Mouse (Mus musculus): ENCODE measurements around the gene Gtf2h1. TPM values are rescaled to one million over a fixed set of nuclear protein-coding genes. Genes with fewer than 3 reads are reported as not detected.
"Not testable (repeated sequence)": the region's sequence is repeated elsewhere in the genome, so short reads cannot be mapped to it uniquely, and the experiment has no call there.

The Gtf2h1 gene
- 10 to 100 TPM; 22.6 to 22.7 TPM for total RNA-seq (2021)

DNA sequence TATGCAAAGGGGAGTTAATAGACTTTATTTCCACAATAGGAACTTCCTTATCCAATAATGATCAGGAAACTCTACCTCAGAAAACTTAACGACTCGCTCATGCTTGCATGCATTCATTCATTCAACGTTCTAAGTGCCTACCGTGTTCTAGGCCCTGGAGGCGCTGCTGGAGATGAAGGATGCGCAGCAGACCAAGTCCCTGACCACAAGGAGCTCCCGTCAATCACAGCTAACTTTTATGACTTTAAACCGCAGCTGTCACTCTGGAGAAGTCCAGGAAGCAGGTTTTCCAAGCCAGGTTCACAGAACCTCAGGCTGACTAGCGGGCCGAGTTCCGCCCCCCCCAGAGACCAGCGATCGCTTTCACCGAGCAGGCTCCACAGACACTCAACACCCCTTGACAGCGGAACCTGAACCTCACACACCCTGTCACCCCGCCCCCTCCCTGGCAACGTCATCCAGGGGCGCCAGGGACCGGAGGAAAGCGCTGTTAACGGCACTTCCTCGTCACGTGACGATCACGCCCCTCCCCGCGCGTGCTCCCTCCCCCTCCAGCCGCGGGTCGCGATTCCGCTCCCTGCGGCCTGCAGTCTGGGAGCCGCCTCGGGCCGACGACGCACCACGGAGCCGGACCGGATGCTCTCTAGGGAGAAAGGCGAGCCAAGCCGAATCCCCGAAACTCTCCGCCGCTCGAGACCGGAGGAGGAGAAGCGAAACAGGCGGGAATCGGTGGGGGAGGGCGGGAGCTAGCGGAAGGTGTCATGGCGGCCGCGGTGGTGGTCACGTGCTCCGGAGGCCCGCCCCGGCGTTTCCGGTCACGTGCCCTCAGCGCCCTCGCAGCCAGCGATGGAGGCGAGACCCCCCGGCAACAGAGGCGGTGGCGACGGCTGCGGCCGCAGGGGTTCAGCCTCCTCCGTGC lies at the start of gene Gtf2h1, which contains the start of gene Hps5:
Gene Gtf2h1 (plus strand): TSS at position 817 of the 919 bp plus-strand sequence.
Gene Hps5 (minus strand): TSS at position 778 of the 919 bp plus-strand sequence.
- DNase-seq, result peak; percentile 97 to 99

DNA sequence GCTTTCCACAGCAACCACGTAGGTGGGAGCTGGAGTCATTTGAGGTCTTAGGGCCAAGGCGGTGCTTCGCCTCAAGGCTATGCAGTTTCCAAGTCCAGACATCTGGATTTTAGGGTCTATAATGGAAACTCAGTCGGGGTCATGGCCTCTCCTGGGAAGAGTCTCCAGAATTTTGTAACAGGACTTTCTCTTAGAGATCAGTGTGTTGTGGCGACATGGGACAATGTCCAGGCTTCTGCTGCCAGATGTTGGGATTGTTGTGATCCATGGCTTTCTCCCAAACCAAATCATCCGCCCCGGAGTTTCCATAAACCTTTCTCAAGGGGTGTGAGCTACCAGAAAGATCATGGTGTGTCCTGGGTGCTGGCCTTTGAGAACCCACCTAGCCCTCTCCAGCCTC lies 49.5 kb upstream of the Gtf2h1 start:
- peak in 1 of 2 experiments; percentile 8 for DNase-seq
- intact Hi-C loops (cut with DNase I), result no loop called here

More for the DNA sequence above, at the start of gene Gtf2h1, which contains the start of gene Hps5:
- intact Hi-C loops (cut with DNase I), result loop anchor here (5.0 kb wide), 3 partner anchors 52 to 217 kb away; no protein-coding TSS in a partner anchor

DNA sequence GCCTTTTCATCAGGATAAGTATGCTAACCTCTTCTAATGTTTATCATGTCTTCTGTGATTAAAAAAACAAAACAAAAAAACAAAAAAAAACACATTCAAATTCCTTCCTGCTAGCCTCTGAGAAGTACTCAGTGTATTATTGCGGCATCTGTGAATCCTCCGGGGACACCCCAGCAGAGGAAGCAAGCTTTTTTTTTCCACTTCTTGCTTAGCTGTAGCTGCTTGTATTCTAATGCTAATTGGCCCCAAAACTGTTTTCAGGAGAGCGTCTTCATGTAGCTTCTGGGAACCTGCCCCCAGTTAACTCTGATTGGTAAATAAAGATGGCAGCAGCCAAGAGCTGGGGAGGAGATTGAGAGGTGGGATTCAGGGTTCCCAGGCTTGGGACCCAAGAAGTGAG lies 47.4 kb upstream of the Gtf2h1 start:
- peak in 1 of 2 experiments; percentile 12 for DNase-seq
- intact Hi-C loops (cut with DNase I), result no loop called here

DNA sequence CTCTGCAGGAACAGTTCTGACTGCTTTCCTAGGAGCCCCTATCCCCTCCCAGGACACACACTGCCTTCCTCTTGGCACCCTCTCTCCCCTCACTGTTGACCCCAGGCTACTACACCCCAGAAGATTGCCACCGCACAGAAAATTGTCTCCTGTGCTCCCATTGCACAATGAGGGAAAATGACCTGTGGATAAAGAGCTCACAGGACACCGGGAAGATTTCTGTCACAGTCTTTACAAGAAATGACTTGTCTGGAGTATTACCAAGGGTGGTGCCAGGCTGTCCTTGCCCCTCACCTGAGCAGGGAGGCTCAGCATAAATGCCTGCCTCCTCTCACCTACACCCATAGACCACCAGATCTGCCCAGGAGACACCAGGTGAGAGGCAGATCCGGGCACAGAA lies 44.4 kb upstream of the Gtf2h1 start, which contains the start of gene Saa2:
Gene Saa2 (plus strand): TSS at position 301 of the 400 bp plus-strand sequence.
- DNase-seq, result no peak
- intact Hi-C loops (cut with DNase I), result no loop called here

DNA sequence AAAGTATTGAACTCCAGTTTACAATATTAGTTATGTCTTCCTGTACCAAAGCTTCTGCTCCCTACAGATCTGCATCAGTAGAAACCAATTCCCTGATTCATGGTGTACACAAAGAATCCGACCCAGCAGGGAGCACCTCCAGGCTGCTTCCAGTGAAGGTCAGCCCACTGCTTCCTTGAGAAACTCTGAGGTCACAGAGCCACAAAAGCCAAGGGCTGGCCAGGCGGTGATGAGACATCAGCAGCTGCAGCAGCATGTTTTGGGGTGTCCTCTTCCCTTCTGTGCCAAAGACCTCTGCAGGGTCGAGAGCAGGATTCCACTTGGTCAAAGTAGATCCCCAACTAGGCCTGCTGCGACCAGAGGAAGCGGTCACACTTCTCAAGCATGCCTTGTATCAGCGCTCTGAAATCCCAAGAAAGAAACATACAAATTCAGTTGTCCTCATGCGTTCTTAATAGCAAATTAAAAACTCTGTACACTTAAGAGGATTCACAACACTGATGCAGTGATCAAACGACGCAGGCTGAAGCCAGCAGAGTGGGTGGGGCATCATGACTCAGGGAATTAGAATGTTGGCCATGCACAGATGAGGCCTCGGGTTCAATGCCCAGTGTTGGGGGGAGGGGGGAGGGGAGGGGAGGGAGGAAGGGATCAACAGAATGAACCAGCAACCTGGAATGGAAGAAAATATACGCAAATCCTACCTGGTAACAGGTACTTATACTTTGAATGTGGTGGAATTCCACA lies 34.7 kb upstream of the Gtf2h1 start:
- DNase-seq, result no peak
- intact Hi-C loops (cut with DNase I), result no loop called here

DNA sequence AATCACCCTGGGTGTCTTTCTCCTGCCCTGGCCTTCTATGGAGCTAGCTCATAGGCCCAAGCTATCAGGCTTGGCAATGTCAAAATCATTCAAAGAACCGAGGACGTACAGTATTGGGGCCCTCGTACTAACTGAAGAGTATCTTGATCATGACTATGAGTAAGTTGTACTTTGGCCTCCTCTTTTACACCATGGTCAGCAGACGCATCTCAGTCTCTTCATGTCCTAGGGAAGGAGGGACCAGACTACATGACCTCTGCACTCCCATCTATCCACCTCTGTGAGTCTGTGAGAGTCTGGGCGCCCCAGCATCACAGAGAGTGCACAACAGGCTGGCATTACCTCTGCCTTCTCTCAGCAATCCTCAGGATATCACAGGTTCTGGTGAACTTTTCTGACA lies 33.3 kb upstream of the Gtf2h1 start:
- no peak for DNase-seq
- intact Hi-C loops (cut with DNase I), result no loop called here

DNA sequence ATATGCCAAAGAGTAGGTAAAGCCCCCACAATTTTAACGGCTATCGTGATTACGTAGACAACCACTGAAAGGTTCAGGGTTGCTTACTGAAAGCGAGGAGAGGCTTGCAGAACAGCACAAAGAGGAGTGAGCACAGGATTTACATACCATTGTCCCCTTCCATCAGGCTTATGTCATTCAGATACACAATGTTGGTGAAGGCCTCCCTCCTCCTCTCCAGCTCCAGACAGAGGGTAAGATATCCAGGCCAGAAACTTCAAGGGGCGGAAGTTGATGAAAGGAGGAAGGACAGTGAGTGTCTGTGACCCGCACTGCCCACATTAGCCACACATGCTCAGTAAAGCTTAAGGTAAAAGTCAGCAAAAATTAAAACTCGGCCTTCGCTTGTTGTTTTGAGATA lies 31.2 kb upstream of the Gtf2h1 start:
- DNase-seq, result no peak
- intact Hi-C loops (cut with DNase I), result no loop called here

DNA sequence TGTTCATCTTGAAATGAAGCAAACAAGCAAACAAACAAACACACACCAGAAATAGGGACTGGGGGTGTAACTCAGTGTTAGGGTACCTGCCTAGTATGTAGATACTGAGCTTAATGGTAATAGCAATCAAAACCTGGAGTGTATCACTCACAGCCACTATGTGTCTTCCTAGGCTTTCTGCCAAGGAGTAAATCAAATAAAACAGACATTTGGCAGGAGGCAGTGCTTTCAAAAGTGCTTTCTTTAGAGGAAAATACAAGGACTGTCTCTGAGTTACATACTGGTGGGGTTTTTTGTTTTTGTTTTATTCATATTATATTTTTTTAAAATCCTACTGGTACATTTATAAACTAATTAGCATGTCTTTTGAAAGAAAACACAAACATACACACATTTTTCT lies 28.5 kb upstream of the Gtf2h1 start:
- no peak for DNase-seq
- intact Hi-C loops (cut with DNase I), result no loop called here

DNA sequence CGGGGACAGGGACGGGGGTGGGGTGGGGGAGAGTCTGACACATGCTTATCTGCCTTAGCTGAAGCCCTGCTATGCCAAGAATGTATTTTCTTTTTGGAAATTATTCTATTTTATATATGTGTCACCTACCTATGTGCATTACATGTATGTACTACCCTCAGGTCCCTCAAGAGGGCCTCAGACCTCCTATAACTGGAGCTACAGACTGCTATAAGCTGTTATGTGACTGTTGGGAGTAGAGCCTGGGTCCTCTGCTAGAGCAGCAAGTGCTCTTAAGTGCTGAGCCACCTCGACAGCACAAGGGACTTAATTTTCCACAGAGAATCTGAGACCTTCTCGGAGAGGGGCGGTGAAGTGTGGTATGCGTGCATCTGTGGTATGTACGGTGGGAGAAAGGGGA lies 27.5 kb upstream of the Gtf2h1 start:
- intact Hi-C loops (cut with DNase I), result no loop called here

DNA sequence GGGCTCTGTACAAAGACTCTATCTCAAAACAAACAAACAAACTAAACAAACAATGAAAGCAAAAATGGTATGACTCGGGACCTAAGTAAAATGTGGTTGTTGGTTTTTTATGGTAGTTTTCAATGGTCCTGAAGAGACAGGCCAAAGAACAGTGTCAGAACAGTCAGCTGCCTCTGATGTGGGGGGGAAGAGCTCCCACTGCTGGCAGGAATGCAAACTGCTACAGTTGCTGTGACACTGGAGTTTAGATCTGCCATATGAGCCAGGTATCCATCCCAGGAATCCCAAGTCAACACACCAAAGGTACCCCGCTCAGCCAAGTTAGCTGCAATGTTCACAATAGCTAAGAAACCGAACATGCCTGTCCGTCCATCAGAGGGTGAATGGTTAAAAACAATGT lies 25.2 kb upstream of the Gtf2h1 start:
- intact Hi-C loops (cut with DNase I), result loop anchor here (2.0 kb wide), 1 partner anchor 54 kb away; no protein-coding TSS in a partner anchor
- peak; percentile 35 to 57 for DNase-seq

More for the DNA sequence above, 27.5 kb upstream of the Gtf2h1 start:
- DNase-seq, result no peak

DNA sequence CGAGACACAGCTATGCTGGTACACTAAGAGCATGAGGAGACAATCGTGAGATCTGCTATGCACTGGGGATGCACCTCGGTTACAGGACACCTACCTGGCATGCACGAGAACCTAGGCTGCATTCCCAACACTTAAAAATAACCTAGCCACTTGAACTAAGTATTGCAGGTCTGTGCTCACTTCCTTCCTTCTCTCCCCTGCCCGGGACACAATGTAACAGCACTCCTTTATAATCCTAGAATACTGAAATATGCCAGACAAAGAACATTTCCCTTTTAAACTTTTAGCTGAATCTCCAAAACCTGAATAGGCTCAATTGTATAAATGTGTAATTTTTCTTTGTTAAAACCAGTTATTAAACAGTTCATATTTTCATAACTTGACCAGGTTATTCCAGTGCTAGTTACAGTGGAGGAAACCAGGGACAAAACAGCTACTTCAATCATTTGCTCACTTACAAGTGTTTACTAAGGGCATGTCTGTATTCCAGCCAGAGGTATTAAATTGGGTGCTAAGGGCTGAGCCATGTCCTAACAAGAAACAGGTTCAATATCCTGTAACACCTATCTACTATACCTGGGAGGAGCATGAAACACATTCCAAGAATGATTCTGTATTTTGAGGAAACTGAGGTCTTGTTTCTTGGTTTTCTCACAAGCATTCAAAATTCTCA lies 6.6 kb upstream of the Gtf2h1 start:
- intact Hi-C loops (cut with DNase I), result no loop called here

DNA sequence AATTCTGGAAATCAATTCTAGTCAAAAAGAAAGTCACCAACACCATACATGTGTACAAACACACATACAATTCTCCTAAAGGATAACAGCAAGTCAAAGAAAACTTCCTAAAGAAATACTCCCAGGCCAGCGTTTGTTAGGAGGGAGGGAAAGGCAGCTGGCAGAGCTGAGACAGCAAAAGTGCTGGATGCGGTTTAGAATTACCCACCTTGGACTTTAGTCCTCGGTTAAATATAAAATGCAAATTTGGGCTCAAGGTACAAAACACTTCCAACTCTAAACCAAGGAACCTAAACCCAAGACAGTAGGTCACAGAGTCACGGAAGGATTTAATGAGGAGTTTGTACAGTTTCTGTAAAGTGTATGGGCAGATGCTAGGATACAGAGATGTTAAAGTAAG lies 2.0 kb upstream of the Gtf2h1 start:
- no peak for DNase-seq
- intact Hi-C loops (cut with DNase I), result no loop called here

More for the DNA sequence above, 6.6 kb upstream of the Gtf2h1 start:
- DNase-seq, result no peak

DNA sequence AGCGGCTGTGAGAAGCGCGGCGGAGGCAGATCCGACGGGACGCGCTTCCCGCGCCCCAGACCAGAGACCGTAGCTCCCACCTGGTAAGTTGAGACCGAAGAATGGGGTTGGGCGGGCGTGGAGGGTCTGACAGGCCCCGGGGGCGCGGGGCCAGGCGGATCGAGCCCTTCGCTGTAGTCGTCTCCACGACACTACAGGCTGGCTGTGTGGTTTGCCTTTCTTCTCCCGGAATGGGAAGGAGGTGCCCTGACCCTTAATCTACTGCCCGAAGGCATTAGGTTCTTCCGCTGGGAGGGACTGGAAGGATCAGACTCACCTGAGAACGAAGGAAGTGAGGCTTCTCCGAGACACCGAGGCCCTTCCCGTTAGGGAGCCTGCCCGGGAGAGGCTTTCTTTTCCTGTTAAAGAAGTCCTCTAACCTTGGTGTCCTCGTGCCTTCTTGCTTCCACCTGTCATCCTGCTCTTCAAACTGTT lies 340 bp downstream of the Gtf2h1 start:
- DNase-seq, result no peak
- intact Hi-C loops (cut with DNase I), result loop anchor here (5.0 kb wide), 3 partner anchors 51 to 216 kb away; no protein-coding TSS in a partner anchor

DNA sequence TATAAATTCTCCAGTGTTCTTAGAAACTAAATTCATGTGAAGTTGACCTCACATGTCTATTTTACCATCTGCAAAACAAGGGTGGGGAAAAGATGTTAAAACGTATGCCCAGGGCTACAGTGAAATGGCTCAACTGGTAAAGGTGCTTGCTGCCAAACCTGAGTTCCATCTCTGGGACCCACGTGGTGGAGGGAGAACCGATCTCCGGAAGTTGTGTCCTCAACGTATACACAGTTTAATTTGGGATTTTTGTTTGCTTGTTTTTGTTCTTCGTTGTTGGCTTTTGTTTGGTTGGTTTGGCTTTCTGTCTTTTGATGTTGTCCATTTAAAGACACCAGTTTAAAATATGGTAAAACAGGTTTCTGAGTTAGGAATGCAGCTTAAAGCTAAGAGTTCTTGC lies 876 bp downstream of the Gtf2h1 start:
- DNase-seq, result no peak
- intact Hi-C loops (cut with DNase I), result loop anchor here (5.0 kb wide), 3 partner anchors 51 to 216 kb away; no protein-coding TSS in a partner anchor

DNA sequence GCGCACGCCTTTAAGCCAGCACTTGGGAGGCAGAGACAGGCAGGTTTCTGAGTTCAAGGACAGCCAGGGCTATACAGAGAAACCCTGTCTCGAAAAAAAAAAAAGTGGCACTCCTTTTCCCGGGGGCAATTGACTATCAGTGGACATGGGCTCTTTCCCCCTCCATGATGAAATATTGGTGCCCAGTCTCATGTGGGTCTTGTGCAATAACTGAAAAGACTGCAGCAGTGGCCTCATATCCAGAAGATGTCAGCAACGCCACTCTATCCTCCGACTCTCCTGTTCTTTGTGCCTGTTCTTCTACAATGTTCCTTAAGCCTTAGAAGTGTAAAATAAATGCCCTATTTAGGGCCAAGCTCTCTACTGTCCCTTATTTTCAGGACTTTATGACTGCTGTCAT lies 14.4 kb downstream of the Gtf2h1 start:
- intact Hi-C loops (cut with DNase I), result no loop called here
- no peak for DNase-seq

DNA sequence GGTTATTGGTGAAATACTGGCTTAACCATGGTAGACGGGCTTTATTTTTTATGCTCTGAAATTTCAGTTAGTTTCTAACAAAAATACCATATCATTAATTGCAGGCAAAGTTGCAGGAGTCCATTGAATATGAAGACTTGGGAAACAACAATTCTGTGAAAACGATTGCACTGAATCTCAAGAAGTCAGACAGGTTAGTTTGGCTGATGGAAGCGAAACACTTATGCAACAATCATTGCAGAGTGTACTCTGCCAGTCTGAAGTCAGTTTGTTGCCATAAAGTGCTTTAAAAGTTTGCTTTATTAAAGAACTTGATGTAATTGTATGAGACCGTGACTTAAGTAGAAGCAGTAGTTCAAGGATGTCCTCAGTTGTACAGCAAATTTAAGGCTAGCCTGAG lies 18.1 kb downstream of the Gtf2h1 start:
- intact Hi-C loops (cut with DNase I), result no loop called here
- DNase-seq, result no peak

DNA sequence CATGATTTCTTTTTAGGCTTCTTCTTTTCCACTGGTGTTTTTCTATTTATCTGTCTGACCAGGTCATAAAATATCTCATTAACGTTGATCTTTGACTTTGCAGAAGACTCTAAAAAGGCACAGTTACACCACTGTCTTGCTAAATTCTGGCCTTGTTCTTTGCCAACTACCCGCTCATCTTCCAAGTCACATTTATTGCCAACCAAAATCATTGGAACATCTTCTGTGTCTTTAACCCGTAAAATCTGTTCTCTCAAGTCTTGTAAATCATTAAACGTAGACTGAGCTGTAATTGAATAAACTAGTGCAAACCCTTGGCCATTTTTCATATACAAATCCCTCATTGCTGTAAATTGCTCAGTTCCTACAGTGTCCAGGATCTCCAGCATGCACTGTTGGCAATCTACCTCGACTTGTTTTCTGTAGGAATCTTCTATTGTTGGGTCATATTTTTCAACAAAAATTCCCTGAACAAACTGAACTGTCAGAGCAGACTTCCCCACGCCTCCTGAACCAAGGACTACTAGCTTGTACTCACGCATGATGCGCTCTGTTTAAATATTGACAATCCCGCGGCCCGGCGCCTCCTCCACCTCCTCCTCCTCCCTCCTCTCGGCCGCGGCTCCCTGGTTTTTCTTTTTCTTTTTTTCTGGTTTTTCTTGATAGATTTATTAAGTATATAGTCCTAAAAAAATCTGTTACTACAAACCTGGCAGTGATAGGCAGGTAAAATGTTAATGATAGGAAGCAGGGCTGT lies 25.2 kb downstream of the Gtf2h1 start:
- intact Hi-C loops (cut with DNase I); DNase-seq: not testable (repeated sequence)

DNA sequence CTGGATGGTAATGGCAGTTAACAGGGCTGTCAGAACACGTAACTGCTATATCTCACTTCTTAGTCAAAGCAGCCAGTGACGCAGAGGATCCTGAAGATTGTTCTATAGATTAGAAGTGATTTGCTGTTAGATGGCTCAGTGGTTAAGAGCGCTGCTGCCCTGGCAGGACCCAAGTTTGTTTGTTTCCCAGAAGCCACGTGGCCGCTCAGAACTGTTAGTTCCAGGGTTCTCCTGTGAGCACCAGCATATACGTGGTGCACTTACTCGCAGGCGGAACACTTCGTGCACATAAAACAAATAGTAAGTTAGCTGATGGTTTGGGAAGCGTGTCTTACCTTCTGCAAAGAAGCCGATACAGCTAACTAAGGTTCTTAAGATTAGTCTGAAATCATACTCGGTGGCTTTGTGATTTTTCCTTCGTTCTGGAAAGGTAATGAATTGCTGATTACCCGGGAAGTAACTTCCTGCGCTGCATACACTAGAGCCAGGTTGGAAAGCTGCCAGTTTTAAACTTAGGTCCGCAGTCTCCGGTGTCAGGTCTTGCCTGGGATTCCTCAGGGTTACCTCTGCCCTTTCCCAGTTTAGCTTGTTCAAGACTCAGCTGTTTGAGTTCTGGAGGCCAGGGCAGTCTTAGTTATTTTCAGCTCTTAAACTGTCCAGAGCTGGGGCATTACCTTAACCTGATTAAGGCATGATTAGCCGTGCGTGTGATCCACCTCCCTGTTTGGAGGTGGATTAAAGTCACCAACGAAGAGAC lies 31.3 kb downstream of the Gtf2h1 start:
- intact Hi-C loops (cut with DNase I), result no loop called here
- peak in 1 of 2 experiments; percentile 29 for DNase-seq

DNA sequence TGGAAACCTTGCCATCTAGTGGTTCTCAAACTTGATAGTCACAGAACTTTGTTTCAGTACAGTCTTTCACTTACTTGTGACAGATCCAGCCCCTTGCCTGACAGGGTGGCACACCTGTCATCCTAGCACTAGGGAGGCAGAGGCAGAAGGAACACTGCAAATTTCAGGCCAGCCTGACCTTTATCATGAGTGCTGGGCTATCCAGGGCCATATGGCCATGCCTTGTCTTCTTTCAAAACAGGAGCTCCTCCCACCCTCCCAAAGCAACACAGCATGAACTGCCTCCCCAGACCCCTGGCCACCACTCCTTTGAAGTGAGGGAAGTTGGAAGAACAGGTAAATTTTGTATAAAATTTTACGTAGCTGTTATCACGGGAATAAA lies 31.9 kb downstream of the Gtf2h1 start:
- intact Hi-C loops (cut with DNase I), result no loop called here
- no peak for DNase-seq

All from heart, postnatal 10 days (tissue).